Mouse (Mus musculus) kidney, postnatal 4 days (tissue): ENCODE measurements around the gene Mpp3.
A peak's percentile ranks its signal among the peaks of the same experiment; 100 is the strongest.

Experiments
- DNase-seq, 2 experiments: peaks; one replicate each; pipeline ENCODE4 v3.0.0; 2021; ENCODE audit warnings: mixed read lengths in 2 of 2

Gene Mpp3

DNA sequence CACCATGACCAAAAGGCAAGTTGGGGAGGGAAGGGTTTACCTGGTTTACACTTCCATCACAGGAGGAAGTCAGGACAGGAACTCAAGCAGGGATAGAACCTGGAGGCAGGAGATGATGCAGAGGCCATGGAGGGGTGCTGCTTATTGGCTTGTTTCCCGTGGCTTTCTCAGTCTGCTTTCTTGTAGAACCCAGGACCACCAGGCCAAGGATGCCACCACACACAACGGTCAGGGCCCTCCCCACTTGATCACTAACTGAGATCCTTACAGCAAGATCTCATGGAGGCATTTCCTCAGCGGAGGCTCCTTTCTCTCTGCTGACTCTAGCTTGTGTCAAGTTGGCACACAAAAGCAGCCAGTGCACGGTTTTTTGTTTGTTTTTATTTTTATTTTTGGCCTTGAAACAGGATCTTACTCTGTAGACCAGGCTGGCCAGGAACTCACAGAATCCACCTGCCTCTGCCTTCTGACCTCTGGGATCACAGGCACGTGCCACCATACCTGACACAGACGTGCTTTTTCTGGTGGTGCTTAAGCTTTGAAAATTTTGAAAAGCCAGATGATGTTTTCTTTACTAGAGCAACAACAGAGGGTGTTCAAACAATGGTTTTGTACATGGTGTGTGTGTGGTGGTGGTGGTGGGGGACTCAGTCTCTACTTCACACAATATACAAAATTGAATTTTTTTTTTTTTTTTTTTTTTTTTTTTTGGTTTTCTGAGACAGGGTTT lies at the start of gene Mpp3:
TSS of gene Mpp3 (minus strand) at position 375 of the 730 bp plus-strand sequence.
- no peak for DNase-seq

DNA sequence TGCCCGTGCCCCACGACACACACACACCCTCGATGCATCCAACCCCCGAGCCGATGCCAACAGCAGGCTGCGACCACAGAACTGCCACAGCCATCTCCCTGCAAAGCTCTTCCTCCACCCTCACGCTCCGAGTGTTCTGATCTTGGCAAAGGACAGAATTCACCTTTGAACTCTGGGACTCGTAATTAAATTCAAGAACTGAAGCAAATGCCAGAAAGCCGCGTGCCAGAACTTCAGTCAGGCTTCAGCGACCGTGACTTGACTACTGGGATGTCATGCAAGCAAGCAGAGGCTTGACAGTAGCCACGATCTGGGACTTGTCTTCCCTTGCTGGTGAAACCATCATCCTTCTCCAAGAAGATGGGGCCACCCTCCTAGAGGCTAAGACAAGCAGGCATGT lies 45.5 kb upstream of the Mpp3 start:
- no peak for DNase-seq

GRCm38 (mm10) chr11:102072729-102073128 lies 44.5 kb upstream of the Mpp3 start:
- DNase-seq = no peak

DNA sequence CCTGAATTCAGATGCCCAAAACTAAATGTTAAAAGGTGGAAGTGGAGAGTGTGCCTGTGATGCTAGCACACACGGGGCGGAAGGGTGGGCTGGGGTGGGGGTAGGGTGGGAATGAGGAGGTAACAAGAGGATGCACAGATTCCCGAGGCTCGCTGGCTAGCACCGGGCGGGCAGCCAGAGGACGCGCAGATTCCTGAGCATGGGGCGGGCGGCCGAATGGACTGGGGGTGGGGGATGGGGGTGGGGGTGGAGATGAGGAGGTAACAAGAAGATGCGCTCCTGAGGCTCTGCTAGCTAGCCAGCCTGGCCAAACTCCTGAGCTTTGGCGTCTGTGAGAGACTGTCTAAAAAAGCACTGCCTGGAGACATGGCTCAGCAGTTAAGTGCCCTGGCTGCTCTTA lies 42.2 kb upstream of the Mpp3 start:
- DNase-seq = peak in 1 of 2 experiments; percentile 49

DNA sequence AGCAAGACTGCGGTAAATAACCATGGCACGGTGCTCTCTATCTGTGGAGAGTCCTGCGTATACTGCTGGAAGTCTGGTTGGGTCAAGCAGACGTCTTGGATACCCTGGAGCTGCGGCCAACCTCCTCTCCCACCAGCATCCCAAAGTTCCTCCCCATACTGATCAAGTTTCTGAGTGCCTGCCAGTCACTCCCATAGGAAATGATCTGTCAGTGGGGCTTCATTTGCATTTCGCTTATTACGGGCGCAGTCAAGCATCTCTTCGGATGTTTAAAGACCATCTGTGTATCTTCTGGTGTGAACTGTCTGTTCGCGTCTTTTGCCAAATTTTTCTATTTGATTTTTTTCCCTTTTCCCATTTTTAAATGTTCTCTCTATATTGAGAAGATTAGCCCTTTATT lies 41.4 kb upstream of the Mpp3 start:
- no peak for DNase-seq

GRCm38 (mm10) chr11:102068969-102069368 lies 40.7 kb upstream of the Mpp3 start:
- DNase-seq = no peak

GRCm38 (mm10) chr11:102063076-102063475 lies 34.8 kb upstream of the Mpp3 start:
- DNase-seq = no peak

DNA sequence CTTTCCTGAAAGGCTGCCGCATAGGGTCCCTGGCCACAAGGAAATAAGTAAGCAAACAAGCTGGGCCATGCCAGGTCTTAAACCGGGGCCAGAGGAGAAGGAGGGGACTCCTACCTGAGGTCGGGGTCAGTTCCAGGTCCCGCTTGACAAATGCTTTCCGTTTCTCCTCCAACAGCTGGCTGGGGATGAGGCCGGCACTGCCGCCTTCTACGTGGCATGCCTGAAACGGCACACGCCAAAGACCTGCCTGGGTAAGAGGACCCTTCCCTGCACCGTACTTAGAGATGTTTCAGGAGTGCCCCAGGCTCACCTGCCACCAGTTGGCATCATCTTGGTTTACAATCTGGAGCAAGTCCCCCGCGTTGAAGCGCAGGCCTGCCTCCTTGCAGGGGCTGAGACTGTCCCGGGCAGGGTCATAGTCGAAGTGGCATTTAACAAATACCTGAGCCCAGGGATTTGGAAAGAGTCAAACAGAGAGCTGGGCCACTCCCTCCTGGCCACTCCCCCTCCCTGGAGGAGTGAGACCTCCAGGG lies 33.7 kb upstream of the Mpp3 start:
- DNase-seq = no peak

GRCm38 (mm10) chr11:102061236-102061940 lies 33.1 kb upstream of the Mpp3 start:
- DNase-seq = peak; percentile 79 to 83

DNA sequence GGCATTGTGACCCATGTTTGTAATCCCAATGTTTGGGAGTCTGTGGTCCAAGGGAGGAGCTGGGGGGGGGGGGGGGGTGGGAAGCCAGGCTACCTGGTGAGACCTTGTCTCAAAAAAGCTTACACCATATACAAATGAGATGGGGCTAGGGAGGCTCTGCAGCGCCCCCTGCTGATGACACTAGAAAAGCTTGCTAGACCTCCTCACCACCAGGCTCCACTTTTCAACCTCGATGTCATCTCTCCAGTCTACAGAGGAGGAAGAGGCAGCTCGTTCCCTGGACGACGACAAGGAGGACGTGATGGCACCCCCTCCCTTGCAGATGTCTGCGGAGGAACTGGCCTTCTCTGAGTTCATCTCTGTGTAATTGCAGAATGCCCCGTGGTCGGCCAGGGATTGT lies 25.6 kb upstream of the Mpp3 start:
- DNase-seq = peak; percentile 72 to 74

DNA sequence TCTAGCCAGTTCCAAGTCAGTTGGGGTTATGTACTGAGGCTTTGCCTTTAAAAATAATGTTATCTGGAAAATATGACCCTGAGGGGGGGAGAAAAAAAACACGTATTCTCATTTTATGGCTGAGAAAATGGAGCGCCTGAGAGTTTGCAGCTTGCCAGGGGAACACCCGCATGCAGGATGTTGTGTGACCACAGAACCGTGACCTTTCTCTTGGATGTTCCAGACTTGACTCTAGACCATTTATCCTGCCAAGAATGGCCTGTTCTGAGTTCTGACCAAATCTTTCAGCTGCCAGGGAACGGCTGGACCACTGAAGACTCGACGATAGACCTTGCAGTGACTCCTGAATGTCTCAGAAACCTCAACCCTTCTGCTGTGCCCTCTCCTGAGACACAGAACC lies 24.9 kb upstream of the Mpp3 start:
- peak; percentile 35 to 49 for DNase-seq

GRCm38 (mm10) chr11:102052697-102053096 lies 24.4 kb upstream of the Mpp3 start:
- no peak for DNase-seq

DNA sequence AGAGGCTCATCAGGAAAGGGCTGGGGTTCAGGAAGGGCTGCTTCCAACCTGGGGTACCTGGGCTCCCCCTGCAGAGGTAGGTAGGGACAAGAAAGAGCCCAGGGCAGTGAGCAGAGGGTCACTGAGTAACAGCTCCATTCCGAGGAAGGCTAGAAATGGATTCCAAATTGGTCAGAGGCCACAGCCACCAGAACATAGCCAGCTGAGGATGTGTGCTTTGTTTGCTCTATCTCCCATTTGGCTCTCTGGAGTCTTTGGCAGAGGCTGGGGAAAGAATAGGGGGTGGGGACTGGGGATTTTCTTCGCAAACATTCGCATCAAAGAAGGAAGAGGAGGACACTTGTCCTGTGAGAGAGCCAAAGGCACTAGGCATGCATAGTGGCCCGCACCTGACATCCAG lies 23.7 kb upstream of the Mpp3 start:
- DNase-seq = no peak

DNA sequence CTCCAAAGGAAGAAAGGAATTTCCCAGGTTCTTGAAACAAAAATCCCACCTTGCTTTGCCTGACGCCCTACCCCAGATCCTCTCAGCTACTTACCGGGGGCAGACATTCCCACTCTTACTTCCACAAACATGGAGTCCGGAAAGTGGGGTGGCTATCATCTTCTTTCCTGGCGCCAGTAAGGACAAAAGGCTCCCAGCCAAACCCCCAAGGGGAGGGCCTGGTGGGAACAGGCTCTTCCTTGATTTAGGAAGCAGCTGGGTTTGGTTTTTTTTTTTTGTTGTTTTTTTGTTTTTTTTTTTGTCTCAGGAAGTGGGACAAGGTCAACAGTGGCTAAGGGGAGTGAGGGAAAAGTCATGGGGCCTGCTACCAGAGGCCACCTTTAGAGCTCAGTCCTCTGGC lies 23.3 kb upstream of the Mpp3 start:
- peak; percentile 58 to 78 for DNase-seq

DNA sequence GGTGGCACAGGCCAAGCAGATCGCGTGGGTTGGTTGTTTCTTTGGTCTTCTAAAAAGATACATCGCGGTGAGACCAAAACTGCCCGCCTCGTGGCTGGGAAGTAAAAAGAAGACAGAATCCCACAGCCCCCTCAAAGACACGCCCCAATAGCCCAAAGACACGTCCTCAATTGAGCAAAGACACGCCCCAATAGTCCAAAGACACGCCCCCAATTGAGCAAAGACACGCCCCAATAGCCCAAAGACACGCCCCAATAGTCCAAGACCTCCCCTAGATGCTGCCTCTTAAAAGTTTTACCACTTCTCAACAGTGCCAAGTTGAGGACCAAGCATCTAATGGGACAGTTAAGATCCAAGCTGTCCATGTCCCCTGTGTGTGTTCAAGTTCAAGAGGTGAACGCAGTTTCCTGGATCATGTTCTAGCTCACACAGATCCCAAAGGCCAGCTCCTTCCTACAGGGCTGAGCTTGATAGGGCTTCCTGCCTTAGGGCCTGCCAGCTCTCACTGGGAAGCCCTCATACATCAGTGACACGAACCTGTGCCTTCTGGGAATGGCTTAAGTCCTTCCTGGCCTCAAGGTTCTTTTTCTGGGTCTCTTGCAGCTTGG lies 21.7 kb upstream of the Mpp3 start:
- DNase-seq = no peak

GRCm38 (mm10) chr11:102046607-102047006 lies 18.3 kb upstream of the Mpp3 start:
- no peak for DNase-seq

DNA sequence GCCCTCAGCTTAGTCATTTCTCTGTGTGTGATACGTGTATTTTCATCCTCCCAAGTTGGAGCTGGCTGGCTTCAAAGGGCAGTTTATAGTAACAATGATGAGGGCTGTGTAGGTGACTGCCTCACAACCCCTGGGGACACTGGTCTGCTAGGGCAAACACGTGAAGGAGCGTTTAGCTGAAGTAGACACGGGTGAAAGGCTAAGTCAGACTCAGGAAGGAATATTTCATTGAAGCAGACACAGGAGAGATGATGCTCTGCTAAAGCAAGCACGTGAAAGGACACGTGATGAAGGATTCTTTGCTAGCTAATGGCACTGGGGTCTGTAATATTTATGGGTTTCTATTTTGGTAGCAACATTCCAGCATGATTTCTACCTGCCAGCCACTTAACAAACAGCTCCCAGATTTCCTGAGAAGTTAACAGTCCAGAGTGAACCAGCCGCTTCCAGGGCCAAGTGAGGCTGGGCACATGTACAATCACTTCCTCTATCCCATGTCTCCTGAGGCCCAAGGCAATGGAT lies 16.5 kb upstream of the Mpp3 start:
- no peak for DNase-seq

DNA sequence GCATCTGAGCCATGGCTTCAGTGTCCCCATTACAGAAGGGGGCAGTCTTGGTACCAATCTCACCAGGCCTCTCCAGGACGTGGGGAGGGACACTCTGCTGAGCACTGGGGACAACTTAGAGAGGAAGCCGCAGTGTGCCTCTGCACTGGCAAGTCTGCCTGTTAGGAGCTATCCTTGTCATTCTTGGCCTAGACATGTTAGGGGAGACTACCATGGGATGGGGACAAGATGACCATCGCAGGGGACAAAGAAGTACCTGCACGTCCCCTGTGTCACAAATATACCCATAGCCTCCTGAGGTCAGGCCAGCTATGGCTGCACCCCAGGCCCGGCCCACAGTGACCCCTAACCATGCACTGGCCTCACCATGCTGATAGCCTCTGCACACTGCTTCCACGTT lies 15.1 kb upstream of the Mpp3 start:
- no peak for DNase-seq

DNA sequence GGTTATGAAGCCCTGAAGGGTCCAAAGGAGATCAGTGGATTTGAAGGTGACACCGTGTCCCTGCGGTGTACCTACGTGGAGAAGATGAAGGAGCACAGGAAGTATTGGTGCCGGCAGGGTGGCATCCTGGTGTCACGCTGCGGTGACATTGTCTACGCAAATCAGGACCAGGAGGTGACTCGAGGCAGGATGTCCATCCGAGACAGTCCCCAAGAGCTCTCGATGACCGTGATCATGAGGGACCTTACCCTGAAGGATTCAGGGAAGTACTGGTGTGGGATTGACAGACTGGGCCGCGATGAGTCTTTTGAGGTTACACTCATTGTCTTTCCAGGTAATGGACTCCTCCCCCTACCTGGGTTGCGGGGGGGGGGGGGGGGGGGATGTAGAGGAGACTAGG lies 14.7 kb upstream of the Mpp3 start:
- DNase-seq = no peak

- DNase-seq = no peak
These were observed 13.2 kb upstream of the Mpp3 start, which contains the start of gene Cd300lg for GRCm38 (mm10) chr11:102041350-102041949. Gene Cd300lg, plus strand, starts transcription at chr11:102041509.

DNA sequence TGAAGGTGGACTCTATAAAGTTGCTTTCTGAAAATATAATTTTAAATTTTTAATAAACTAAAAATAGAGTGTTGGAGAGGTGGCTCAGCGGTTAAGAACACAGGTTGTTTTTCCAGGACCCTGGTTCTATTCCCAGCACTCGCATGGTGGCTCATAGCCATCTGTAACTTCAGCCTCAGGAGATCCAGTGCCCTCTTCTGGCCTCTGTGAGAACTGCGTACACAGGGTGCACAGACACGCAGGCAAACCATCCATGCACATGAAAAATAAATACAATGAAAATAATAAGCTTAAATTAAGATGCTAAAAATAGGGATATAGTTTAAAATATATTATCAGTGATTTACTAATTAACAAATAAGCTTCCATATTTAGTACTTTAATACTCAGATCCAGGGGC lies 12.4 kb upstream of the Mpp3 start:
- no peak for DNase-seq

DNA sequence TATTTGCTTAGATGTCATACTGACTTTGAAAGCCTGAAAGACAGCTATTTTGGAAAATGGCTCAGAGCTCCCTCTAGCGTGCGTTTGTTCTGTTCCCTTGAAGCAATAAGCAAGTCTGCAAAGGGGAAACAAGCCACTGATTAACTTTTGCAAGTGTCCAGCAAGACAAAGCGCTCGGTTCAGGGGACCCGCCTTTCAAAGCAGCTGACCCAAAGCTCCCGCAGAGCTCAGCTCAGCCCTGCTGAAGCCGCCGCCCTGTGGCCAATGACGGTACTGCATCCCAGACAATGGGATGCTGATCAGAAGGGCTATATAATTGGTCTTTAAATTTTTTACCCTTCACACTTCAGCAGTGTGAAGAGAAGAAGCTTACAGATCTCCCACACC lies 11.9 kb upstream of the Mpp3 start:
- peak; percentile 97 for DNase-seq

- DNase-seq = no peak
These were observed 11.4 kb upstream of the Mpp3 start for GRCm38 (mm10) chr11:102039487-102040137.
